Mouse (Mus musculus): ENCODE measurements around the gene 9130213A22Rik. TPM values are rescaled to one million over a fixed set of nuclear protein-coding genes. Genes with fewer than 3 reads are reported as not detected.

9130213A22Rik gene
- total RNA-seq, 2 experiments from 2014 or later = 0.44 to 1.1 TPM

DNA sequence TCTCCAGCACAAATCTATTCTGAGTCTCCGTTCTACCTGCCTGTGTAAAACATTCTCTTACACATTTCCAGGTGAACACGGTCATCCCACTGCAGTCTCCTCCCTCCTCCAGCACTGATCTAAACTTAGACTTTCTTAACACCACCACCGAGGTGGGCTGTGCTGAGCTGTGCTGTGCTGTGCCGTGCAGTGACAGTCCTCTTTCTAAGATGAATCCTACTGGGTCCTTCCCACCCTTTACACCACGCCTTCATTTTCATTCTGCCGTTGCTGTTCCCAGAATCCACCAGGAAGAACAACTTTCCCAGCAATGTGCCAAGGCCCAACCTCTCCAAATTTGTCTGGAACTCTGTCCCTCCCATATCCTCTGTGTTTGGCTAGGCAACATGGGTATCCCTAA lies 36.0 kb downstream of the 9130213A22Rik start:
- peak in 1 of 2 experiments; percentile 90 for DNase-seq (ENCODE audit: low spot score in 2 of 2)
- intact Hi-C loops (cut with DNase I) = loop anchor here (1.0 to 5.0 kb wide), 2 partner anchors 12 to 36 kb away; partner anchors contain the start of genes 9130213A22Rik and Hes7

DNA sequence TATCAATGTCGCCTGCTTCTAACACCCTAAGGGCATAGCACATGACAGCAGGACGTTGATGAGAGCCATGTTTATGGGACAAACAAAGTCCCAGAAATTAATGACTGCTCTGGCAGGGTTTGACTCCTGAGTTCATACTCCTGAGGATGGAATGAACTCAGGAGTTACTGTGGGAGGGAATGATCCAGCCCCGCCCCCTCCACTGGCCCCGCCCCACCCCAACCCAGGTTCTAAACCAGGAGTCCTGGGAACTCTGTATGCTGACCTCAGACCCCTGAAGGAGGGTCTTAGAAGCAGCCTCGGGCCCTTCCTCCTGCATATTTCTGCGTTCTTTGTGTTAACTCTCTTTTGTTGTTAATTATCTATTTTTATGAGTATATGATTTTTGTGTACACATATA lies 36.8 kb downstream of the 9130213A22Rik start:
- no peak for DNase-seq (ENCODE audit: low spot score in 2 of 2)
- intact Hi-C loops (cut with DNase I) = loop anchor here (1.0 to 5.0 kb wide), 2 partner anchors 11 to 37 kb away; partner anchors contain the start of genes 9130213A22Rik and Hes7

DNA sequence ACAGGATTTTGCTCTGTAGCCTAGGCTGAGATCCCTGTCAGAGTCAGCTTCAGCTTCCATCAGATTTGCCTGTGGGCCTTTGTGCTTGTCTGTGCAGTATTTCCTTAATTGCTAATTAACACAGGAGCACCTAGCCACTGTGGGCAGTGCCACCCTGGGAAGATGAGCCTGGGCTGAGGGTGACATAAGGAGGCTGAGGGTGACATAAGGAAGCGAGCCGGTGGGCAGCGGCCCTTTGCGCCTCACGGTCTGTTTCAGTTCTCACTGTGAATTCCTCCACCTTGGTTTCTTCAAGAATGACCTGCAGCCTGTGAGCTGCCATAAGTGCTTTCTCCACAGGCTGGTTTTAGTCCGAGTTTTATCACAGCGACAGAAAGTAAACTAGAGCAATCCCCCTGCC lies 40.8 kb downstream of the 9130213A22Rik start:
- no peak for DNase-seq (ENCODE audit: low spot score in 2 of 2)
- intact Hi-C loops (cut with DNase I) = no loop called here

DNA sequence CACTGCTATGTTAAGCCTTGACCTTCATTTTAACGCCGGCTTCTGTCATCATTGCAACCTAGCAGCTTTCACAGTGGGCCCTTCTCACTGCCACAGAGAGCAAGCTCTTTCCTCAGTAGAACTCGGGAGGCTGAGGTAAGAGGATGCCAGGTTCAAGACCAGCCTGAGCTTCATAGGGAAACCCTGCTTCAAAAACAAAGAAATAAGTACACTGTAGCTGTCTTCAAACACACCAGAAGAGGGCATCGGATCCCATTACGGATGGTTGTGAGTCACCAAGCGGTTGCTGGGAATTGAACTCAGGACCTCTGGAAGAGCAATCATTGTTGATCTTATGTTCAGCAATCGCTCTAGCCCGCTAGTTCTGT lies 41.5 kb downstream of the 9130213A22Rik start:
- intact Hi-C loops (cut with DNase I) = no loop called here
- no peak for DNase-seq (ENCODE audit: low spot score in 2 of 2)

DNA sequence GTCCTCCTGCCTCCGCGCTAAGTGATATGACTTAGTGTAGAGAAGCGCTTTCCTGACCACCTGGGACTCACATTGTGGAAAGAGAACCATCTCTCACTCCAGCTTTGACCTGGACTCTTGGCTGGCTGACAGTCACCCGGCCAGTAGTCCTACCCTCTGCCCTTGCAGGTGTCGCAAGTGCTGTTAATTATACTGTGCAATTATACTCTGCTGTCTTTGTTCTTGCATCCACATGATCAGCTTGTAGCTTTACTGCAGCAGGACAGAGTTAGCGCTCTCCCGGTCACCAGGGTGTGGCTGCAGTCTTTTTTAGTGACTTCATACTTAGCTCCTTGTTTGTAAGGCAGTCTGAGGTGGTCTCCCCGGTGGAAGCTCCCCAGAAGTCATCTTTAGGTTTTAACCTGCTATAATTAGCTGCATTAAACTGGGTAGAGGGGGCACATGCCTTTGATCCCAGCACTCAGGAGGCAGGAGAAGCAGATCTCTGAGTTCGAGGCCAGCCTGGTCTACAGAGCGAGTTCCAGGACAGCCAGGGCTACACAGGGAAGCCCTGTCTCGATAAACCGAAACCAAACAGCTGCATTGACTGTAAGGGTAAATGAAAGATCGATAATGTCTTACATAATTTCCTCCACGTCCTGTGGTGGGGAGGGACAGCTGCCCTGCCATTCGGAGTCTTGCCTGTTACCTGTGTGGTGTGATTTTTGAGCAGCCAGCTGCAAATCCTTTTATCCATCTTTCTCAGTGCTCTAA lies 42.1 kb downstream of the 9130213A22Rik start:
- intact Hi-C loops (cut with DNase I) = no loop called here
- DNase-seq (ENCODE audit: low spot score in 2 of 2) = no peak

DNA sequence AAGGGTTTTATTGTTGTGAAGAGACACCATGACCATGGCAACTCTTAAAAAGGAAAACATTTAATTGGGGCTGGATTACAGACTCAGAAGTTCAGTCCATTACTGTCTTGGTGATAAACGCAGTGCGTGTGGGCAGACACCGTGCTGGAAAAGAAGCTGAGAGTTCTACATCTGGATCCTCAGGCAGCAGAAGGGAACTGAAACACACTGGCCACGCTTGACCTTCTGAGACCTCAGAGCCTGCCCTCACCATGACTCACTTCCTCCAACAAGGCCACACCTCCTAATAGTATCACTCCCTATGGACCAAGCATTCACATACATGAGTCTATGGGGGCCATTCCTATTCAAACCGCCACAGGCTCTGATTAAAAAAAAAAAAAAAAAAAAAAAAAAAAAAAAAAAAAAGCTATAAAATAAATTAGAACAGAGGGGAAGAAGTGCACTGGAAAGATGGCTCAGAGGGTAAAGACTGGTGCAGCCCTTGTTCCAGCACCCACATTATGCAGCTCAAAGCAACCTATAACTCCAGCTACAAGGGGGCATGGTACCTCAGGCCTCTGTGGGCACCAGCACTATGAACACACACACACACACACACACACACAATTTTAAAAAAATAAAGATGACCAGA lies 43.5 kb downstream of the 9130213A22Rik start:
- intact Hi-C loops (cut with DNase I) = no loop called here
- DNase-seq (ENCODE audit: low spot score in 2 of 2) = no peak

DNA sequence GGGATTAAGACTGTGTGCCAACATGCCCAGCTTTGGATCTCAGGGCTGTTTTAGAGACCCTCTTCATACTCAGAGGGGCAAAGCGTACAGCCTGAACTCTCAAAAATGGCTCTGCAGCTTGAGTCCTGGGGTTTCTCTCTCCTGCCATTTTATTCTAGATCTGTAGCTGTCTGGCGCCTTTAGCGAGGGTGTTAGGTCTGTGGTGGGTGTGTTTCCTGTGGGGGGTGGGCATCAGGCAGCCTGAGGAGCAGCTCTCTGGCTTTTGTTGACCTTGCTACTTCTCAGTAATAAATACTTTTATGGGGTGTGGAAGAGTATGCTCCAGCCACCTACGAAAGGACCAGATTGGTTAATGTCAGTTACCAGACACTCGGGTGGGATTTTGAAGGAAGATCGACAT lies 44.3 kb downstream of the 9130213A22Rik start:
- intact Hi-C loops (cut with DNase I) = no loop called here
- no peak for DNase-seq (ENCODE audit: low spot score in 2 of 2)

DNA sequence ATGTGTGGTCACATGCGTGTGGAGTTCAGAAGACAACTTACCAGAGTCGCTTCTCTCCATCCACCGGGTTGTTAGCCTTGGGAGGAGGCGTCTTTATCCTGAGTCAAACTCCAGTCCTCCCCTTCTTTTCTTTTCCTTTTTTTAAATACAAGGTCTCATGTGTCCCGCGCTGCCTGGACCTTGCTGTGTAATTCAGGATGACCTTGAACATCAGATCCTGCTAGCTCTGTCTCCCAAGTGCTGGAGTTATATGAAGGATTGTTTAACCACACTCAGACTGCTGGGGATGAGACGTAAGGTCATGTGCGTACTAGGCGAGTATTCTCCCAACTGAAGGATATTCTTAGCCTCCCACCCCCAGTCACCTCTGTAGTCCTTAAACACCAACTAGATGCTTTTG lies 45.1 kb downstream of the 9130213A22Rik start:
- DNase-seq (ENCODE audit: low spot score in 2 of 2) = no peak
- intact Hi-C loops (cut with DNase I) = no loop called here

DNA sequence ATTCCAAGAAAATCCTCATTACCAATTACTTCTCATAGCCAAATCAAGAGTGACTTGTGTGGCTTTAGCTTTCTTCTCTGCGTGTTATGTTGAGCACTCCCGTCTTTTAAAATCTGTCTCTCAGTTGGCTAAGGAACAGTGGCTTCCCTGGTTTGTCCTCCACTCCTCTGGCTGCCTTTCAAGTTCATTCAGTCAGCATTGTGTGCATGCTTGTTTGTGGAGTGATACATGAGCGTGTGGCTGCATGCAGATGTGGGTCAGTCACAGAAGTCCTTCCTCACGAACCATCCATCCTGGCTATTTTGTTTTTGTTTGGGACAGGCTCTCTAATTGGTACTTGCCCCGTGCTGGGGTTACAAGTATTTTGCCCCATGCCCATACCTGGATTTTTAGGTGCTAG lies 45.8 kb downstream of the 9130213A22Rik start:
- no peak for DNase-seq (ENCODE audit: low spot score in 2 of 2)
- intact Hi-C loops (cut with DNase I) = no loop called here

DNA sequence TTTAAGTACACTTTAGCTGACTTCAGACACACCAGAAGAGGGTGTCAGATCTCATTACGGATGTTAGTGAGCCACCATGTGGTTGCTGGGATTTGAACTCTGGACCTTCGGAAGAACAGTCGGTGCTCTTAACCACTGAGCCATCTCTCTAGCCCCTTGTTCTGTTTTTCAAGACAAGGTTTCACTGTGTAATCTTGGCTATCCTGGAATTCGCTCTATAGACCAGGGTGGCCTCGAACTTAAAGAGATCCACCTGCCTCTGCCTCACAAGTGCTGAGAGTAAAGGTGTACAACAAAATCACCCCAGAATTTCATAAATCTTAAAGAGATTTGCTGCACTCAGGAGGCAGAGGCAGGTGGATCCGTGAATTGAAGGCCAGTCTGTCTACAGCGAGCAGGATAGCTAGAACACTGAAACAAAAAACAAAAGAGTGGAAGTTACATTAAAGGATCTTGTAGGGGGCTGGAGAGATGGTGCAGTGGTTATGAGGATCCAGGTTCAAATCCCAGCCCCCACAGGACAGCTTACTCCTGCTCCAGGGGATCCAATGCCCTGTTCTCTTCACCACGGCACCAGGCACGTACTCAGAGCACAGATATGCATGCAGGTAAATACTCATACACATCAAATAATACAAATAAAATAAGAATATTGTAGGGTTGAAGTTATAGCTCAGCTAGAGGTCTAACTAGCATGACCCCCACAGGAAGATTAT lies 46.5 kb downstream of the 9130213A22Rik start:
- DNase-seq (ENCODE audit: low spot score in 2 of 2) = no peak
- intact Hi-C loops (cut with DNase I) = no loop called here

DNA sequence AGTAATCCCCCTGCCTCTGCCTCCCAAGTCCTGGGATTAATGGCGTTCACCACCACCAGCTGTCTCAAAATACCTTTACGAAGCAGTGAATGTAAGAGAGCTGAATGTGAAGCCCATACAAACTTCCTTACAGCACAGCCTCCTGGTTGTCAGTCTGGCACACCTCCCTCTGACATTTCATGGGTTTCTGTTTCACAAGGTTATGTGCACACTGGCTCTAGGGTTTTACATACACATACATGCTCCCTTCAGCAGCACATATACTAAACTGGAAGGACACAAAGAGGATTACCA lies 47.7 kb downstream of the 9130213A22Rik start:
- DNase-seq (ENCODE audit: low spot score in 2 of 2) = no peak
- intact Hi-C loops (cut with DNase I) = loop anchor here (1.0 kb wide), 1 partner anchor 12 kb away; no protein-coding TSS in a partner anchor

DNA sequence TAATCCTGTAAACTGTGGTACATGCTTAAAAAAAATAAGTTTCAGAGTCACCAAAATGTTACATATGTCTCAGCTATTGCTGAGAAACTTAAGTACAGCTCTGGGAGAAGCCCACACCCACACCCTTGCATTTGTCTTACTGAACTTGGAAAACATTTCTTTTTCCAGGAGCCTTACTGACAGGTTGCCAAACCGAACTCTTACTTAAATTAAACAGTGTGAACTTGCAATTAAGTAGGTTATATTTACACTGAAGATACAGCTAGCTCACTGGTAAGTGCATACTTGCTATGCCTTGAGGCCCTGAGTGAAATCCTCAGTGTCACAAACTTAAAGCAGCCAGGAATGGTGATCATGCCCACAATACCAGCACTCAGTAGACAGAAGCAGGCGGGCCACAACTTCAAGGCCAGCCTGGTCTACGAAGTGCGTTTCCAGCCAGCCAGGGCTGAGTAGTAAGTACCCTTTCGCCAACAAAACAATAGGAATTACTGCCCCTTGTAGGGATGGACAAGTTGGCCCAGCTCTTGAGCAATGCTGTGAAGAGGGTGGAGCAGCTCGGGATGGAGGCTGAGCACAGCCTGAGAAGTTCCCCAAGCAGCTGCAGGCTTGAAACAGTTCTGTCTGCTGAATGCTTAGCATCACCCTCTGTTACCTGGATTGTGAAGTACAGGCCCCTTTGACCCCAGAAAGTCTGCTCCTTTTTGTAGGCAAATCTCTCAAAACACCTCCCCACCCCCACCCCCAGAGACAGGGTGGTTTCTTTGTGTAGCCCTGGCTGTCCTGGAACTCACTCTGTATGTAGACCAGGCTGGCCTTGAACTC lies 48.2 kb downstream of the 9130213A22Rik start:
- peak in 1 of 2 experiments; percentile 65 for DNase-seq (ENCODE audit: low spot score in 2 of 2)

DNA sequence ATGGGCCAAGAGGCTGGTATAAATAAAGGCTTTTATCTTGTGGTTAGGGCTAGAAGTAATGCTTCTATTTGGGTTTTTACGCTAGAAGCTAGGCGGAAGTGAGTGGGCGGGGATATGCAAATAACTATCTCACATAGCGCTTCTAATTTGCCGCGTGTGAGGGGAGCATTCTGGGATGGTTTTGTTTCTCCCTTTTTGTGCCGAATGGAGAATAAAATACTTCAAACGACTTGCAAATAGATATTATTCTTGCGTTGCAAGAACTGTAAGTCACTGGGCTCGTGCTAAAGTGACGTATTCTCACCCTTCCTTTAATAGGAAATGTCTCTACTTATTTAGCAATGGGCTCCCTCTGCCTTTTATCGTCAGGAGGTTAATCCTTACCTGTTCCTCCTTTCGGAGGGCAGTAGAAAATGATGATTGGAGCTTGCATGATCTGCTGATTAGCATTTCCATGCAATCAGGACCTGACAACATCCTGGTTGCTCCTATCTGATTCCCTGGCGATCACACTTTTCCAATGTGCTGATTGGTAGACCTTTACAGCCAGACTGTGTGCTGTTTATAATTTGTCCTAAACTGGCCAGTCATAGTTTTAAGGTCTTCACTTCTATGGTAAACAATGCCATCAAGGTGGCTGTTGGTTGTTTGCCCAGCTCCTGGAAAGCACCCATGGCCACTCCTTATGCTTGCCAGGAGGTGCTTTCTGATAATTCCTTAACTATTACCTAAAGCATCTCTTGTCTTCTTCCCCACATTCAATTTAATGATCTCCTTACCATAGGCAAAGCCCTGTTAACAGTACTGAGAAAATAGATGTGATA lies 49.1 kb downstream of the 9130213A22Rik start:
- DNase-seq (ENCODE audit: low spot score in 2 of 2) = peak; percentile 87 to 96
- intact Hi-C loops (cut with DNase I) = no loop called here

More for the DNA sequence above, 48.2 kb downstream of the 9130213A22Rik start:
- intact Hi-C loops (cut with DNase I) = loop anchor here (1.0 kb wide), 1 partner anchor 12 kb away; no protein-coding TSS in a partner anchor

DNA sequence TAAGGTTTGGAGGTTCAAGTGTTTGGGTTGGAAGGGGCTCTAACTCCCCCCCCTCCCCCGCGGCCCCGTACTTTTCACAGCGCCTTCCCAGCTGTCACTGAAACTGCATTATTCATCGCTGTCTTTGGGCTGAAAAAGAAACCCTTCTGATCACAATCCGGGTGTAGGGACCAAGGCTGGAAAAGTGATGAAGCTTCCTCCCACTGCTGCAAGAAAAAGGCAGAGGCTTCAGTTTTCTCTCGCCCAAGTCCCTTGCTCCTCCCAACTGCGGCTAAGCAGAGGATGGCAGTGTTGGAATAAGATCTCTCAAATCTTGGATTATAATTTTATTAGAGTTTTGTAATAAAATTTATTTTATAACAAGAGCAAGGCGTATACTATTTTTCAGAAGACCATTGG lies 49.7 kb downstream of the 9130213A22Rik start:
- intact Hi-C loops (cut with DNase I) = no loop called here
- DNase-seq (ENCODE audit: low spot score in 2 of 2) = peak in 1 of 2 experiments; percentile 61

DNA sequence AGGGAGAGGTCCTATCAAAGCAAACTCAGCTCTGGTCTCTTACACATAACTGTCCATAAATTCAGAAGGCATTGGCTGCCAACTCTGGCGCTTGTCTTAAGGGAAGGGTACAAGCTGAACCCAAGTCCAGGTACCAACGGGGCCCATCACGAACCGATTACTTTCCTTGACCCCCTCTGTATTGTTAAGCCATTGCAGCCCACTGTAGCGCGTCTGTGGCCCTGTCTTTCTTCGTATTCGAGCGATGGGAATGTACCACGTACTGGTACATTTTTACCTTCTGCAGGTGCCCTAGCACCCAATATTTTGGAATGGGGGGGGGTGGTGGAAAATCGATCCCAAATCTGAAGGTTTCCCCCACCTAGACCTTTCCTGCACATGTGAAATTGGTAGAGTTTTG lies 50.2 kb downstream of the 9130213A22Rik start:
- DNase-seq (ENCODE audit: low spot score in 2 of 2) = no peak
- intact Hi-C loops (cut with DNase I) = no loop called here

DNA sequence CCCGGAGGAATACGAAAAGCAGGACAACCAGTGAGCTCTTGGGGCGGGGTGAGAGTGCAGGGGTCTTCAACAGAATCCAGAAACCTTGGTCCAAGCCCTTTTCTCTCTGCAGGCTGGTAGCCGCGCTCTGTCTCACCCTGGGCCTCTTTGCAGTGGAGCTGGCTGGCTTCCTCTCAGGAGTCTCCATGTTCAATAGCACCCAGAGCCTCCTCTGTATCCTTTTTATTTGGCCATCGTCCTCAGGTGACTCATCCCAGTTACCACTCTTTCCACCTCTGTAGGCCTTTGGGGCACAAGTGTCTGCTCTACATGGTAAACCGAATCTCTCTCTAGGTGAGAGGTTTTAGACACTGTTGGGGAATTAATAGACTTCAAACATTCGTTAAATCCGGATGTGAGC lies 51.1 kb downstream of the 9130213A22Rik start:
- intact Hi-C loops (cut with DNase I) = no loop called here

DNA sequence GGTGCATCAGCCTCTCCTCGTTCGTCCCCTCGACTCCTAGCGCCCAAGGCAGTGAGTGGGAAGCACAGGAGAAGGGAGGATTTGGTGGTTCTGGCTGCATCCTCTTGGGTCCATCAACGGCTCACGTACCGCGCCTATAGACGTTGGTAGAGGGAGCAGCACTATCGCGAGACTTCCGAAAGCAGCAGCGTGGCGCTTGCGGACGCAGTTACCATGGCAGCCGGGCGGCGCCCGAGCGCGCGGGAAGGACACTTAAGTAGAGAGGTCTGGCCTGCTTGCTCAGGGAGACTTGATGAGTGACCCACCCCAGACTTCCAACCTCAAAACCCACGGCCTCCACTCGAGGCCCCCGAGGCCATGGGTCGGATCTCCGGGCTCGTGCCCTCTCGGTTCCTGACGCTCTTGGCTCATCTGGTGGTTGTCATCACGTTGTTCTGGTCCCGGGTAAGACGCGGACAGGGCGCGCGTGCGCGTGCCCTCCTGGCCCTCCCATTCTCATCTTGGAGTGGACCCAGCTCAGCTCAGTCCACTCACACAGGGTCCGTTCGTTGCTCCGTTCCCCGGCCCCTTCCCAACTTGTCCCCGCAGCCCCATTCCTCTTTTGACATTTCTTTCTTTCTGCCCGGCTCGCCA lies 51.7 kb downstream of the 9130213A22Rik start, which contains the start of gene Tmem107:
Gene Tmem107 (plus strand): TSS at position 217 of the 633 bp plus-strand sequence.
- DNase-seq (ENCODE audit: low spot score in 2 of 2) = peak; percentile 97 to 98
- intact Hi-C loops (cut with DNase I) = no loop called here

More for the DNA sequence above, 51.1 kb downstream of the 9130213A22Rik start:
- no peak for DNase-seq (ENCODE audit: low spot score in 2 of 2)

DNA sequence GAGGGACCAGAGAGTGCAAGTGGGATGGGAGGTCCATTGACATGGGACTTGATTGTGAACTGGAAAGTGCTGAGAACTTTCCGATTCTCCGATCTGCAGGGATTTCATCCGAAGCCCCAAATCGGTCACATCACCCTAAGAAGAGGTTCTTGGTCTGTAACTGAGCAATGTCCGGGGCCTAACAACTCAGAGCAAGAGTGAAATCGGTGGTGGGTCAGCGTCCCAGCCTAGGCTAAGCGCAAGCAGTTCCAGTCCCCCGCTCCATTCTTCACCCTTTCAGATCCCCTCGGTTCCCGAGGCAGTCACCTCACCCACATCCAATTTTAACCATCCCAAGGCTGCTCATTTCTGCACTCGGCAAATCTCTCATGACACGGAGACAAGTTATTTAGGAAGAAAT lies 52.3 kb downstream of the 9130213A22Rik start:
- no peak for DNase-seq (ENCODE audit: low spot score in 2 of 2)
- intact Hi-C loops (cut with DNase I) = no loop called here
